Mouse (Mus musculus) heart, embryonic 14.5 days (tissue): Measurements from ENCODE around the gene Sp3. TPM values are rescaled to one million over a fixed set of nuclear protein-coding genes. Genes with fewer than 3 reads are reported as not detected.

Experiments used
- ATAC-seq: fragments of 200-750 bp; cut with Nextera tagmentation; 2 replicates; pipeline ENCODE4 v1.8.0; 2017; ENCODE audit warnings: low read depth, moderate TSS enrichment; ENCODE audit not compliant: insufficient number of reproducible peaks, insufficient read depth, low FRiP score
- H3K27ac ChIP-seq, 2 experiments: fragments of 200-500 bp in 1 of 2; fragments of 300-500 bp in 1 of 2; sonication (generic) in 1 of 2; replicated peaks in 1 of 2; 2 replicates each; pipeline ENCODE4 v1.5.1; 2012 to 2014; ENCODE audit warnings: low read depth in 2 of 2, low read length in 2 of 2, control low read depth in 1 of 2, mild to moderate bottlenecking in 1 of 2, mixed read lengths in 1 of 2; ENCODE audit not compliant: control insufficient read depth in 1 of 2, insufficient read depth in 1 of 2
- H3K27me3 ChIP-seq: fragments of 300-500 bp; sonication (generic); 2 replicates; pipeline ENCODE4 v1.6.1; 2014; ENCODE audit warnings: mild to moderate bottlenecking, low read length, control low read depth; ENCODE audit not compliant: control insufficient read depth, insufficient read depth
- H3K36me3 ChIP-seq: fragments of 300-500 bp; sonication (generic); 2 replicates; pipeline ENCODE4 v1.6.1; 2014; ENCODE audit warnings: mild to moderate bottlenecking, control low read depth, low read length, mixed read lengths; ENCODE audit not compliant: control insufficient read depth, insufficient read depth
- H3K4me1 ChIP-seq, 2 experiments: fragments of 200-500 bp in 1 of 2; fragments of 300-500 bp in 1 of 2; sonication (generic) in 1 of 2; 2 replicates each; pipeline ENCODE4 v1.6.1; 2012 to 2014; ENCODE audit warnings: low read length in 2 of 2, control low read depth in 1 of 2, mixed read lengths in 1 of 2; ENCODE audit not compliant: control insufficient read depth in 2 of 2, insufficient read depth in 2 of 2
- H3K4me2 ChIP-seq: fragments of 300-500 bp; sonication (generic); 2 replicates; pipeline ENCODE4 v1.6.1; 2014; ENCODE audit warnings: mild to moderate bottlenecking, low read length
- H3K4me3 ChIP-seq, 2 experiments: fragments of 200-500 bp in 1 of 2; fragments of 300-500 bp in 1 of 2; sonication (generic) in 1 of 2; 2 replicates each; pipeline ENCODE4 v1.5.1; 2012 to 2014; ENCODE audit warnings: low read length in 2 of 2, mild to moderate bottlenecking in 2 of 2, control low read depth in 1 of 2, low read depth in 1 of 2, moderate library complexity in 1 of 2; ENCODE audit not compliant: control insufficient read depth in 1 of 2, insufficient read depth in 1 of 2
- H3K9ac ChIP-seq: fragments of 300-500 bp; sonication (generic); 2 replicates; pipeline ENCODE4 v1.6.1; 2014; ENCODE audit warnings: mild to moderate bottlenecking, low read length
- H3K9me3 ChIP-seq: fragments of 300-500 bp; sonication (generic); 2 replicates; pipeline ENCODE4 v1.6.1; 2016; ENCODE audit warnings: low read length, control low read depth; ENCODE audit not compliant: control insufficient read depth
- WGBS: fragments of 180-500 bp; shearing (Covaris S2); extraction: QIAGEN DNeasy Blood & Tissue Kit; methylation state at CpG from one replicate; pipeline ENCODE4 v1.1.7; 2014; 5-methylcytosine and 5-hydroxymethylcytosine counted together
- polyA plus RNA-seq: library from polyadenylated mRNA; unstranded; fragments of >200 nt; fragmentation: Nextera tagmentation; extraction: Ambion mirVana; gene quantifications from 2 replicates; pipeline ENCODE4 v1.2.1, GENCODE M21; 2014

The Sp3 gene
- polyA plus RNA-seq, 1 experiment from 2014 or later, result 47.8 TPM

GRCm38 (mm10) chr2:72916170-72916569, 64.1 kb downstream of the Sp3 start:
- 71% methylated on average over 4 of the region's 4 CpGs for WGBS
- Histone ChIP-seq H3K36me3 (no peaks in the 10 kb centered on the region), H3K4me3 (no peak overlapping the region), H3K27me3 (no peaks in the 10 kb centered on the region), H3K9me3 (no peaks in the 10 kb centered on the region), H3K9ac (no peak overlapping the region), H3K4me2 (no peak overlapping the region), H3K4me1 (peaks cover 11 to 16% of the 10 kb centered on the region in 2 experiments), H3K27ac (no peak overlapping the region)
- no peak for ATAC-seq

- H3K4me1 ChIP-seq, result peaks cover 11 to 16% of the 10 kb centered on the region in 2 experiments
- H3K27ac ChIP-seq, result peak overlapping the region in 1 of 2 experiments; percentile 41; a peak in 2 of 4 replicates
- H3K4me2 ChIP-seq, result no peak overlapping the region
- H3K36me3 ChIP-seq, result no peaks in the 10 kb centered on the region
- WGBS, result 49% methylated on average over 7 of the region's 7 CpGs
- no peaks in the 10 kb centered on the region for H3K27me3 ChIP-seq
- 0 out of 2 replicates have a peak, but pooled peaks have one; percentile 39 for ATAC-seq
- no peaks in the 10 kb centered on the region for H3K9me3 ChIP-seq
- H3K4me3 ChIP-seq, result no peak overlapping the region
- H3K9ac ChIP-seq, result no peak overlapping the region
These were observed 64.9 kb downstream of the Sp3 start for GRCm38 (mm10) chr2:72915245-72915930.

GRCm38 (mm10) chr2:72913458-72913760, 66.8 kb downstream of the Sp3 start:
- 78% methylated on average over 7 of the region's 7 CpGs for WGBS
- ATAC-seq, result no peak
- H3K4me3 ChIP-seq, result no peak overlapping the region
- no peak overlapping the region for H3K9ac ChIP-seq
- no peak overlapping the region for H3K4me2 ChIP-seq
- H3K36me3 ChIP-seq, result no peaks in the 10 kb centered on the region
- H3K9me3 ChIP-seq, result no peaks in the 10 kb centered on the region
- H3K27me3 ChIP-seq, result no peaks in the 10 kb centered on the region
- no peak overlapping the region for H3K27ac ChIP-seq
- H3K4me1 ChIP-seq, result peaks cover 11 to 16% of the 10 kb centered on the region in 2 experiments

- no peak for ATAC-seq
- Histone ChIP-seq H3K4me2 (no peak overlapping the region), H3K4me3 (no peak overlapping the region), H3K4me1 (peaks cover 11 to 16% of the 10 kb centered on the region in 2 experiments), H3K36me3 (no peaks in the 10 kb centered on the region), H3K27ac (no peak overlapping the region), H3K9ac (no peak overlapping the region), H3K9me3 (no peaks in the 10 kb centered on the region), H3K27me3 (no peaks in the 10 kb centered on the region)
- 93% methylated on average over 11 of the region's 11 CpGs for whole genome bisulfite sequencing
These were observed 67.4 kb downstream of the Sp3 start for GRCm38 (mm10) chr2:72912708-72913457.

- no peaks in the 10 kb centered on the region for H3K27me3 ChIP-seq
- no peaks in the 10 kb centered on the region for H3K36me3 ChIP-seq
- no peaks in the 10 kb centered on the region for H3K9me3 ChIP-seq
- ATAC-seq, result no peak
- no peak overlapping the region for H3K27ac ChIP-seq
- 60% methylated on average over 9 of the region's 9 CpGs for WGBS
- no peak overlapping the region for H3K4me3 ChIP-seq
- H3K9ac ChIP-seq, result no peak overlapping the region
- no peak overlapping the region for H3K4me2 ChIP-seq
- H3K4me1 ChIP-seq, result peaks cover 11 to 16% of the 10 kb centered on the region in 2 experiments
These were observed 68.7 kb downstream of the Sp3 start for GRCm38 (mm10) chr2:72911527-72911926.

- Histone ChIP-seq H3K36me3 (no peaks in the 10 kb centered on the region), H3K27ac (no peak overlapping the region), H3K4me1 (peaks cover 6 to 7% of the 10 kb centered on the region in 2 experiments; a peak in 2 of 4 replicates), H3K9me3 (no peaks in the 10 kb centered on the region), H3K9ac (no peak overlapping the region), H3K4me3 (no peak overlapping the region), H3K27me3 (no peaks in the 10 kb centered on the region), H3K4me2 (no peak overlapping the region)
- ATAC-seq, result no peak
- 76% methylated on average over 4 of the region's 4 CpGs for WGBS
These were observed 71.2 kb downstream of the Sp3 start for GRCm38 (mm10) chr2:72909046-72909445.

GRCm38 (mm10) chr2:72908191-72908910, 71.9 kb downstream of the Sp3 start:
- Histone ChIP-seq H3K4me1 (peaks cover 6% of the 10 kb centered on the region in 2 experiments; a peak in 2 of 4 replicates), H3K27ac (no peak overlapping the region), H3K9me3 (no peaks in the 10 kb centered on the region), H3K9ac (no peak overlapping the region), H3K4me3 (no peak overlapping the region), H3K27me3 (no peaks in the 10 kb centered on the region), H3K4me2 (no peak overlapping the region), H3K36me3 (no peaks in the 10 kb centered on the region)
- 77% methylated on average over 20 of the region's 20 CpGs for WGBS
- no peak for ATAC-seq
